Mouse (Mus musculus): Measurements from ENCODE around the gene Ccm2. TPM values are rescaled to one million over a fixed set of nuclear protein-coding genes. Genes with fewer than 3 reads are reported as not detected.
A peak's percentile ranks its signal among the peaks of the same experiment; 100 is the strongest.

Ccm2 gene
- total and polyA plus RNA-seq, 2 experiments = 16.5 to 49.6 TPM

- Histone ChIP-seq H3K4me1 (ENCODE audit: control insufficient read depth, insufficient read depth, low read length) (peaks cover 9% of the 10 kb centered on the region), H3K36me3 (ENCODE audit: control insufficient read depth, insufficient read depth, low read length) (no peaks in the 10 kb centered on the region), H3K79me2 (ENCODE audit: control insufficient read depth, insufficient read depth, low read length) (peaks cover 33% of the 10 kb centered on the region; the same call in 1 of the 2 replicates), H3K4me3 (ENCODE audit: insufficient read depth, low read depth, low read length) (no peak overlapping the region), H3K27ac (replicated peaks; ENCODE audit: insufficient read depth, low read depth, low read length) (no peak overlapping the region), H3K9ac (ENCODE audit: low read depth, low read length) (no peak overlapping the region), H3K27me3 (ENCODE audit: control insufficient read depth, insufficient read depth, low read length) (no peaks in the 10 kb centered on the region)
- WGBS = 86% methylated on average over 3 of the region's 3 CpGs
- no peak for DNase-seq (ENCODE audit: extremely low read depth, low read depth, low spot score)
- TF ChIP-seq CTCF (IDR thresholded peaks at IDR 0.05; ENCODE audit: low read depth, low read length) (no peak), POLR2A (IDR thresholded peaks at IDR 0.05; ENCODE audit: extremely low read depth, insufficient read depth, low read length) (no peak)
Observed at GRCm38 (mm10) chr11:6550201-6550600, 3.5 kb downstream of the Ccm2 start.

GRCm38 (mm10) chr11:6558234-6558633 is 11.5 kb downstream of the Ccm2 start:
- 79% methylated on average over 3 of the region's 3 CpGs for WGBS
- no peak for DNase-seq (ENCODE audit: extremely low read depth, low read depth, low spot score)
- Histone ChIP-seq H3K9ac (ENCODE audit: low read depth, low read length) (no peak overlapping the region), H3K4me3 (ENCODE audit: insufficient read depth, low read depth, low read length) (no peak overlapping the region), H3K79me2 (ENCODE audit: control insufficient read depth, insufficient read depth, low read length) (peaks cover 41% of the 10 kb centered on the region; the same call in 1 of the 2 replicates), H3K27me3 (ENCODE audit: control insufficient read depth, insufficient read depth, low read length) (no peaks in the 10 kb centered on the region), H3K4me1 (ENCODE audit: control insufficient read depth, insufficient read depth, low read length) (peaks cover 1% of the 10 kb centered on the region; the same call in 1 of the 2 replicates), H3K36me3 (ENCODE audit: control insufficient read depth, insufficient read depth, low read length) (no peaks in the 10 kb centered on the region), H3K27ac (replicated peaks; ENCODE audit: insufficient read depth, low read depth, low read length) (no peak overlapping the region)
- TF ChIP-seq POLR2A (IDR thresholded peaks at IDR 0.05; ENCODE audit: extremely low read depth, insufficient read depth, low read length) (no peak), CTCF (IDR thresholded peaks at IDR 0.05; ENCODE audit: low read depth, low read length) (no peak)

GRCm38 (mm10) chr11:6559996-6560395 is 13.3 kb downstream of the Ccm2 start:
- 95% methylated on average over 2 of the region's 2 CpGs for WGBS
- H3K9ac ChIP-seq (ENCODE audit: low read depth, low read length) = no peak overlapping the region
- no peaks in the 10 kb centered on the region for H3K27me3 ChIP-seq (ENCODE audit: control insufficient read depth, insufficient read depth, low read length)
- DNase-seq (ENCODE audit: extremely low read depth, low read depth, low spot score) = no peak
- H3K4me1 ChIP-seq (ENCODE audit: control insufficient read depth, insufficient read depth, low read length) = peaks cover 1% of the 10 kb centered on the region; the same call in 1 of the 2 replicates
- TF ChIP-seq CTCF (IDR thresholded peaks at IDR 0.05; ENCODE audit: low read depth, low read length) (no peak), POLR2A (IDR thresholded peaks at IDR 0.05; ENCODE audit: extremely low read depth, insufficient read depth, low read length) (no peak)
- no peak overlapping the region for H3K4me3 ChIP-seq (ENCODE audit: insufficient read depth, low read depth, low read length)
- H3K36me3 ChIP-seq (ENCODE audit: control insufficient read depth, insufficient read depth, low read length) = peaks cover 2% of the 10 kb centered on the region; the same call in 1 of the 2 replicates
- H3K79me2 ChIP-seq (ENCODE audit: control insufficient read depth, insufficient read depth, low read length) = peaks cover 29% of the 10 kb centered on the region; the same call in 1 of the 2 replicates
- no peak overlapping the region for H3K27ac ChIP-seq (replicated peaks; ENCODE audit: insufficient read depth, low read depth, low read length)

- peak overlapping the region; percentile 18 for H3K27ac ChIP-seq (replicated peaks; ENCODE audit: insufficient read depth, low read depth, low read length)
- peak; percentile 39 for DNase-seq (ENCODE audit: extremely low read depth, low read depth, low spot score)
- no peak overlapping the region; the same call in 1 of the 2 replicates for H3K9ac ChIP-seq (ENCODE audit: low read depth, low read length)
- peaks cover 28% of the 10 kb centered on the region; the same call in 1 of the 2 replicates for H3K79me2 ChIP-seq (ENCODE audit: control insufficient read depth, insufficient read depth, low read length)
- H3K4me1 ChIP-seq (ENCODE audit: control insufficient read depth, insufficient read depth, low read length) = peaks cover 1% of the 10 kb centered on the region; the same call in 1 of the 2 replicates
- no peaks in the 10 kb centered on the region for H3K27me3 ChIP-seq (ENCODE audit: control insufficient read depth, insufficient read depth, low read length)
- peaks cover 2% of the 10 kb centered on the region; the same call in 1 of the 2 replicates for H3K36me3 ChIP-seq (ENCODE audit: control insufficient read depth, insufficient read depth, low read length)
- TF ChIP-seq POLR2A (IDR thresholded peaks at IDR 0.05; ENCODE audit: extremely low read depth, insufficient read depth, low read length) = no peak
- TF ChIP-seq CTCF (IDR thresholded peaks at IDR 0.05; ENCODE audit: low read depth, low read length) = no peak
- WGBS = 78% methylated on average over 13 of the region's 13 CpGs
- peak overlapping the region; percentile 10; the same call in 1 of the 2 replicates for H3K4me3 ChIP-seq (ENCODE audit: insufficient read depth, low read depth, low read length)
Observed at GRCm38 (mm10) chr11:6560655-6561360, 14.1 kb downstream of the Ccm2 start.

GRCm38 (mm10) chr11:6561474-6561873 is 14.8 kb downstream of the Ccm2 start:
- no peak for DNase-seq (ENCODE audit: extremely low read depth, low read depth, low spot score)
- Histone ChIP-seq H3K27ac (replicated peaks; ENCODE audit: insufficient read depth, low read depth, low read length) (peak overlapping the region; percentile 18; the same call in 1 of the 2 replicates), H3K4me3 (ENCODE audit: insufficient read depth, low read depth, low read length) (peak overlapping the region; percentile 0; the same call in 1 of the 2 replicates), H3K4me1 (ENCODE audit: control insufficient read depth, insufficient read depth, low read length) (peaks cover 1% of the 10 kb centered on the region; the same call in 1 of the 2 replicates), H3K79me2 (ENCODE audit: control insufficient read depth, insufficient read depth, low read length) (peaks cover 32% of the 10 kb centered on the region; the same call in 1 of the 2 replicates), H3K36me3 (ENCODE audit: control insufficient read depth, insufficient read depth, low read length) (peaks cover 2% of the 10 kb centered on the region; the same call in 1 of the 2 replicates), H3K27me3 (ENCODE audit: control insufficient read depth, insufficient read depth, low read length) (no peaks in the 10 kb centered on the region), H3K9ac (ENCODE audit: low read depth, low read length) (no peak overlapping the region; the same call in 1 of the 2 replicates)
- TF ChIP-seq CTCF (IDR thresholded peaks at IDR 0.05; ENCODE audit: low read depth, low read length) = no peak
- TF ChIP-seq POLR2A (IDR thresholded peaks at IDR 0.05; ENCODE audit: extremely low read depth, insufficient read depth, low read length) = no peak
- WGBS = 89% methylated on average over 4 of the region's 4 CpGs
